Mouse (Mus musculus): Measurements from ENCODE around the gene Fli1. TPM values are rescaled to one million over a fixed set of nuclear protein-coding genes. Genes with fewer than 3 reads are reported as not detected.

Gene Fli1
- polyA plus RNA-seq (2015; fragmentation: Nextera tagmentation; extraction: Ambion mirVana), result 8.7 TPM in 2 replicates

DNA sequence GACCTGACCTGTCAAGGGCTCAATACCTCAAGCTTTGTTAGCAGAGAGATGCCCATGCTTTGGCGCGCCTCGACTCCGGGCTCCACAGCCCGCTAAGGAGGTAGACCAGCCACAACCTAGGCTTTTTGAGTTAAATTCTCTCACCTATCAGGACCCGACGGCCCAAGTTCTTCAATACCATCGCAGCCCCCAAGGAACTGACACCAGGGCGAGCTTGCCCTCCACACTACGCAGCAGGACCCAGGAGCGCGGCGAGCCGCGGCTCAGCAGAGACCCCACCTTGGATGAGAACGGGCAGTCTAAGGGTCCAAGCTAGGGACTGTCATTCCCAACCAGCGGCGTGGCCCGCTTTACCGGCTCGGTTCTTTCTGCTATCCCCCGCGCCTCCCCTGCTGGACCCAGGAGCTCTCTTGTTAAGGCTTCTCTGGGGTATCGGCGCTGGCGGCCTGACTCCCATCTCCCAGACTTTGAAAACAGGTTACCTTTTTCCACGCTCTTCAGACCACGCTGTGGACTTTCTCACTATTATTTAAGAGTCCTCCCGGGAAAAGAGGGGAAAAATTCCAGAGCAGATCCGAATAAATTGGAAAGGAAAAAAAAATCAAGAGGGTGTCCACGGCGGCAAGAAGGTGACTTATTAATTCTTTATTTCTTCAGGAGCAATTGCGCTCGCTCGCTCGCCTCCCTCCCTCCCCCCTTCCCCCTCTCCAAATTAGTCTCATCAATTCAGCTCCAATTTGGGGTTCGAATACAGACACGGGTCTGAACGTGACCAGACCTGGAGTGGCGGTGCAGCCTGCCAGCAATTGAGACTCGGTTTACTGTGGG lies at the start of gene Fli1:
Gene Fli1, minus strand, starts transcription at position 650 of the 828 bp plus-strand sequence.
- Histone ChIP-seq H3K9me3 (no peaks in the 10 kb centered on the region), H3K36me3 (no peaks in the 10 kb centered on the region), H3K27ac (replicated peaks) (peak within 1 kb of the TSS; percentile 52; the same call in 1 of the 2 replicates), H3K4me3 (peak within 1 kb of the TSS; percentile 45), H3K9ac (no peak within 1 kb of the TSS; the same call in 1 of the 2 replicates), H3K4me2 (peak within 1 kb of the TSS; percentile 94), H3K4me1 (replicated peaks) (peaks cover 43% of the 10 kb centered on the region), H3K27me3 (peaks cover 78% of the 10 kb centered on the region)
- WGBS, result under 1% methylated on average over 41 of the region's 41 CpGs
- no peak for ATAC-seq (ENCODE audit: low FRiP score, low read depth)

GRCm38 (mm10) chr9:32591732-32592582 lies 49.3 kb upstream of the Fli1 start:
- peak overlapping the region; percentile 16; the same call in 1 of the 2 replicates for H3K4me2 ChIP-seq
- 5% methylated on average over 14 of the region's 14 CpGs for WGBS
- 0 out of 2 replicates have a peak overlapping the region, but pooled peaks have one; percentile 3 for H3K27ac ChIP-seq (replicated peaks)
- H3K9me3 ChIP-seq, result no peaks in the 10 kb centered on the region
- no peak overlapping the region for H3K9ac ChIP-seq
- peaks cover 13% of the 10 kb centered on the region; the same call in 1 of the 2 replicates for H3K27me3 ChIP-seq
- H3K4me3 ChIP-seq, result no peak overlapping the region
- peaks cover 7% of the 10 kb centered on the region for H3K4me1 ChIP-seq (replicated peaks)
- peak; percentile 86 for ATAC-seq (ENCODE audit: low FRiP score, low read depth)
- no peaks in the 10 kb centered on the region for H3K36me3 ChIP-seq

DNA sequence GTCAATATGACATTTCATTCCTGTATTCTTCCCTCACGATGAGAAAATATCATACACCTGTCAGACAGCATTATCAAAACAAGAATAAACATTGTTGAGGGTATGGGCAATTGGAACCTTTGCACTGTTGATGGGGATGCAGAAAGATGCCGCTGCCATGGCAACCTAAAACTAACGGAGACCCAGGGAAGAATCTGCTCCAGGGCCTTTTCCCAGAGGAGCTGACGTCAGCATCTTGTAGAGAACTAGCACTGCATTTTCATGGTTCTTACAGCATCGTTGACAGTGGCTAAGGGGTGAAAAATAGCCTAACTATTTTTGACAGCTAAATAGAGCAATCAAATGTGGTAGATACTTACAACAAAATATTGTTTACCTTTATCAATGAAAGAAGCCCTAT lies 47.9 kb upstream of the Fli1 start:
- peaks cover 10% of the 10 kb centered on the region; the same call in 1 of the 2 replicates for H3K27me3 ChIP-seq
- ATAC-seq (ENCODE audit: low FRiP score, low read depth), result no peak

GRCm38 (mm10) chr9:32589900-32590299 lies 47.2 kb upstream of the Fli1 start:
- Histone ChIP-seq H3K27me3 (peaks cover 10% of the 10 kb centered on the region; the same call in 1 of the 2 replicates), H3K4me2 (no peak overlapping the region), H3K36me3 (no peaks in the 10 kb centered on the region), H3K9ac (no peak overlapping the region), H3K4me1 (replicated peaks) (peaks cover 7% of the 10 kb centered on the region), H3K9me3 (no peaks in the 10 kb centered on the region), H3K27ac (replicated peaks) (no peak overlapping the region), H3K4me3 (no peak overlapping the region)
- WGBS, result 9% methylated on average over 8 of the region's 8 CpGs
- peak; percentile 58; the same call in 1 of the 2 replicates for ATAC-seq (ENCODE audit: low FRiP score, low read depth)

More for the DNA sequence above, 47.9 kb upstream of the Fli1 start:
- H3K4me2 ChIP-seq, result no peak overlapping the region
- no peak overlapping the region for H3K27ac ChIP-seq (replicated peaks)
- no peaks in the 10 kb centered on the region for H3K9me3 ChIP-seq
- WGBS, result 35% methylated on average over 5 of the region's 5 CpGs
- no peak overlapping the region for H3K4me3 ChIP-seq
- H3K9ac ChIP-seq, result no peak overlapping the region
- no peaks in the 10 kb centered on the region for H3K36me3 ChIP-seq
- H3K4me1 ChIP-seq (replicated peaks), result peaks cover 7% of the 10 kb centered on the region

DNA sequence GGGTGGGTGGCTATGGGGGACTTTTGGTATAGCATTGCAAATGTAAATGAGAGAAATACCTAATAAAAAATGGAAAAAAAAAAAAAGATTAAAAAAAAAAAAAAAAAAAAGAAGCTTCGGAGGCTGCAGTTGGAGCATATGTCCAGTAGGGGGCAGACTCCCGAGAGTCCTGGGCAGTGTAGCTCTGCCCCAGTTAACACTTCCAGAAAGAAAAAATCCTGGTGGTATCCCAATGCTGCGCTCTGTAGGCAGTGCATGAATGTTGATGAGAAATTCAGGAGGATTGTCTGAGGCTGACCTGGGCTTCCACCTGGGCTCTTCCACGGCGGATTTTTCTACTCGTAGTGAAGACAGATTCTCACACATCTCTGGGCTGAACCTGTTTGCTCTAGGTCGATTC lies 42.7 kb upstream of the Fli1 start:
- H3K9me3 ChIP-seq, result no peaks in the 10 kb centered on the region
- H3K9ac ChIP-seq, result no peak overlapping the region
- H3K27ac ChIP-seq (replicated peaks), result no peak overlapping the region
- no peak overlapping the region for H3K4me3 ChIP-seq
- H3K36me3 ChIP-seq, result no peaks in the 10 kb centered on the region
- 40% methylated on average over 7 of the region's 7 CpGs for WGBS
- no peak overlapping the region for H3K4me2 ChIP-seq
- H3K27me3 ChIP-seq, result no peaks in the 10 kb centered on the region
- H3K4me1 ChIP-seq (replicated peaks), result no peaks in the 10 kb centered on the region
- ATAC-seq (ENCODE audit: low FRiP score, low read depth), result no peak

GRCm38 (mm10) chr9:32583905-32584304 lies 41.2 kb upstream of the Fli1 start:
- Histone ChIP-seq H3K4me1 (replicated peaks) (no peaks in the 10 kb centered on the region), H3K4me2 (no peak overlapping the region), H3K36me3 (no peaks in the 10 kb centered on the region), H3K27ac (replicated peaks) (no peak overlapping the region), H3K4me3 (no peak overlapping the region), H3K27me3 (no peaks in the 10 kb centered on the region), H3K9ac (no peak overlapping the region), H3K9me3 (no peaks in the 10 kb centered on the region)
- WGBS, result 81% methylated on average over 6 of the region's 6 CpGs
- ATAC-seq (ENCODE audit: low FRiP score, low read depth), result no peak

- no peak overlapping the region for H3K9ac ChIP-seq
- ATAC-seq (ENCODE audit: low FRiP score, low read depth), result no peak
- H3K27ac ChIP-seq (replicated peaks), result no peak overlapping the region
- WGBS, result 82% methylated on average over 11 of the region's 11 CpGs
- H3K27me3 ChIP-seq, result no peaks in the 10 kb centered on the region
- H3K4me3 ChIP-seq, result no peak overlapping the region
- H3K4me2 ChIP-seq, result no peak overlapping the region
- no peaks in the 10 kb centered on the region for H3K4me1 ChIP-seq (replicated peaks)
- H3K36me3 ChIP-seq, result no peaks in the 10 kb centered on the region
- no peaks in the 10 kb centered on the region for H3K9me3 ChIP-seq
These were observed 39.4 kb upstream of the Fli1 start for GRCm38 (mm10) chr9:32581851-32582573.

- H3K27ac ChIP-seq (replicated peaks), result no peak overlapping the region
- H3K4me1 ChIP-seq (replicated peaks), result no peaks in the 10 kb centered on the region
- no peak for ATAC-seq (ENCODE audit: low FRiP score, low read depth)
- no peak overlapping the region for H3K4me2 ChIP-seq
- H3K4me3 ChIP-seq, result no peak overlapping the region
- no peaks in the 10 kb centered on the region for H3K36me3 ChIP-seq
- no peaks in the 10 kb centered on the region for H3K27me3 ChIP-seq
- WGBS, result 70% methylated on average over 2 of the region's 2 CpGs
- H3K9me3 ChIP-seq, result no peaks in the 10 kb centered on the region
- H3K9ac ChIP-seq, result no peak overlapping the region
These were observed 35.8 kb upstream of the Fli1 start for GRCm38 (mm10) chr9:32578411-32578810.

DNA sequence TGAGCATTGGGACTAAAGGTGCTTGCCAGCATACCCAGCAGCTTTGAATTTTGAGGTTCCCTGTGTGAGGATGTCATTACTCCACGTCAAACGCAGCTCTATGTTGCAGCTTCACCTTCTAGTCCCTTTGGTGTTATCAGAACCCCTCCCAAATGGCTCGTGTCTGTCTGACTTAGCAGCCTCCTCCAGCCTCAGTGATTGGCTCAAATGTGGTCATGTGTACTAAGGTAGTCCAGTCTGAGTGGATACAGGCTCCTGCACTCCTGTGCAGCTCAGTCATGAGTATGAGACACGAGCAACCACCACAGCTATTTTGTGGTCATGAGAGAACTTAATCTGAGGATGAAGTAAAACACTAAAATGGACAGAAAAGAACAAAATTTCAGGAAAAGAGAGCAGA lies 31.0 kb upstream of the Fli1 start:
- 74% methylated on average over 4 of the region's 4 CpGs for WGBS
- no peaks in the 10 kb centered on the region for H3K4me1 ChIP-seq (replicated peaks)
- H3K9me3 ChIP-seq, result no peaks in the 10 kb centered on the region
- no peak overlapping the region for H3K4me3 ChIP-seq
- no peak overlapping the region for H3K9ac ChIP-seq
- no peak overlapping the region for H3K27ac ChIP-seq (replicated peaks)
- H3K36me3 ChIP-seq, result no peaks in the 10 kb centered on the region
- ATAC-seq (ENCODE audit: low FRiP score, low read depth), result no peak
- H3K27me3 ChIP-seq, result no peaks in the 10 kb centered on the region
- H3K4me2 ChIP-seq, result no peak overlapping the region

DNA sequence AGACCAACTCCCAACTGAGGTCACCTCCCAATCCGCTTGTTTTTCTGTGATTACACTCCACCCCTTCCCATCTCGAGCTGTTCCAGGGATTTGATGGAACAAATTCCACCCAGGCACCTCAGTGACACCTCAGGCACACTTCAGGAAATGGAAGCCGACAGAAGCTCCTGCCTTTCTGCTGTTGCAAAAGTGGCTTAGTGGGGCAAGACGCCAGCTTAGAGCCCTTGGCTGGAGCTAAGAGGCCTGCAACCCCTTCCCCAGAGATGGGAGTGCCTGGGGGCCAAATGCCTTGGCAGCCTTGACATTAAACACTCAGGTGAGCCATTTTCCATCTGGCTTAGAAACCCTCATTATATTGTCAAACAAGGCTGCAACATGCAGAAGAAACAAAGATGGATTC lies 29.0 kb upstream of the Fli1 start:
- no peak for ATAC-seq (ENCODE audit: low FRiP score, low read depth)
- no peak overlapping the region for H3K4me3 ChIP-seq
- no peaks in the 10 kb centered on the region for H3K27me3 ChIP-seq
- H3K36me3 ChIP-seq, result no peaks in the 10 kb centered on the region
- 61% methylated on average over 4 of the region's 4 CpGs for WGBS
- H3K27ac ChIP-seq (replicated peaks), result no peak overlapping the region
- no peaks in the 10 kb centered on the region for H3K9me3 ChIP-seq
- no peak overlapping the region for H3K4me2 ChIP-seq
- no peaks in the 10 kb centered on the region for H3K4me1 ChIP-seq (replicated peaks)
- no peak overlapping the region for H3K9ac ChIP-seq

GRCm38 (mm10) chr9:32570547-32570946 lies 27.9 kb upstream of the Fli1 start:
- no peaks in the 10 kb centered on the region for H3K27me3 ChIP-seq
- H3K27ac ChIP-seq (replicated peaks), result no peak overlapping the region
- no peak overlapping the region for H3K9ac ChIP-seq
- ATAC-seq (ENCODE audit: low FRiP score, low read depth), result no peak
- no peak overlapping the region for H3K4me3 ChIP-seq
- H3K9me3 ChIP-seq, result no peaks in the 10 kb centered on the region
- no peak overlapping the region for H3K4me2 ChIP-seq
- no peaks in the 10 kb centered on the region for H3K4me1 ChIP-seq (replicated peaks)
- WGBS, result 92% methylated on average over 5 of the region's 5 CpGs
- no peaks in the 10 kb centered on the region for H3K36me3 ChIP-seq
